Mouse (Mus musculus): Measurements from ENCODE around the gene 4933407L21Rik.
"Not testable (repeated sequence)": the region's sequence is repeated elsewhere in the genome, so short reads cannot be mapped to it uniquely, and the experiment has no call there.

The 4933407L21Rik gene

GRCm38 (mm10) chr1:85959889-85960276, 31.6 kb downstream of the 4933407L21Rik start:
- peak; percentile 71 for DNase-seq (ENCODE audit: low spot score)

DNA sequence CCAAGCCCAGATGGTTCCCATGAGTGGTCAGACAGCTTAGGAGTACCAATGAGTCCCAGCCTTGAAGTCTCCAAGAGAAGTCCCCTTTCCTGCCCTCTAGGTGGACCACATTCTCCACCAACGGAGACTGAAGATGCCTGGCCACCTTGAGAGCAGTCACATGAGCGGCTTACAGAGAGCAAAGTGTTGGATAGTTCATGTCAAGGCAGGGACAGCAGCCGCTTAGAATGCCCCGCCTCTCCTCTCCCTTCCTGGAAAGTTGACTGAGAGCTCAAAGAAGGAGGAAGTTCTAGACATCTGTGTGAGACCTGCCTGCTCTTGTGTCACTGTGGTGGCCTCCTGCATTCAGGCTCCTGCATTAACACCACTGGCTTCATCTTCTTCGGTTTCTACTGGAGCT, 32.6 kb downstream of the 4933407L21Rik start, which contains the start of gene Gpr55:
Gene Gpr55 (minus strand): TSS at position 135 of the 400 bp plus-strand sequence.
- DNase-seq (ENCODE audit: low spot score) = peak; percentile 67

DNA sequence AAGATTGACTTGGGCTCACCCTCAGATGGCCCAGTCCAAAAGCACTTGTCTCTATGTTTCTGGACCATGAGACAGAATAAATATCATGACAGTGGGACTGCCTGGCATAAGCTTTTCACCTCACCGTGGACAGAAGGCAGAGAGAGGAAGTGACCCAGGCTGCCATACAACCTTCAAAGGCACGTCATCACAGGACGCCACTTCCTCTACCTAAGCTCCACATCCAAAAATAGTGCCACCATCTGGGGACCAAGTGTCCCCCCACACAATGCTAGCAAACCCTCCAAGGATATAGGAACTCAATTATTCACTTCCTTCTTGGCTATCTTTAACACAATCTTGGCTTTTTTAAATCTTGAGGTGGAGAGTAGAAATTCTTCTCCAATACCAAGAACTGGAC, 33.8 kb downstream of the 4933407L21Rik start:
- no peak for DNase-seq (ENCODE audit: low spot score)

- no peak for DNase-seq (ENCODE audit: low spot score)
These were observed 37.6 kb downstream of the 4933407L21Rik start for GRCm38 (mm10) chr1:85965856-85966255.

GRCm38 (mm10) chr1:85969081-85969480, 40.8 kb downstream of the 4933407L21Rik start:
- no peak for DNase-seq (ENCODE audit: low spot score)

DNA sequence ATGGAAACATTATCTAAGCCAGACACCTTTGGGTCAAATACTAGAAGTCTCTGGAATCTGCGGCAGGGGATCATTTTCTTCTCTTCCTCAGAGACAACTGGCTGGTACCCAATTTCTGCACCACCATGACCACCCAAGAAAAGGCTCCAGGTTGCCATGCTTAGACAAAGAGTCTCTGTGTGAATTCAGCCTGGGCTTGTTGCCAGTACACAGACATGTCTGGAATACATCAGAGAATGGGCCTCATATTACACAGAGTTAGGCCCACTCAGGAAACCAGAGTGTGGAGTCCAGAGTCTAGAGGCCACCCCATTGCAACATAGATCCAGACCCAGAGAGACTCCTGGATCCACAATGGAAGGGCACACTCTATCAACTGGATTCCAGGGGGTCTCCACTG, 41.2 kb downstream of the 4933407L21Rik start:
- no peak for DNase-seq (ENCODE audit: low spot score)

GRCm38 (mm10) chr1:85971070-85971469, 42.8 kb downstream of the 4933407L21Rik start:
- DNase-seq (ENCODE audit: low spot score) = no peak

GRCm38 (mm10) chr1:85972341-85972740, 44.1 kb downstream of the 4933407L21Rik start:
- DNase-seq (ENCODE audit: low spot score) = no peak

DNA sequence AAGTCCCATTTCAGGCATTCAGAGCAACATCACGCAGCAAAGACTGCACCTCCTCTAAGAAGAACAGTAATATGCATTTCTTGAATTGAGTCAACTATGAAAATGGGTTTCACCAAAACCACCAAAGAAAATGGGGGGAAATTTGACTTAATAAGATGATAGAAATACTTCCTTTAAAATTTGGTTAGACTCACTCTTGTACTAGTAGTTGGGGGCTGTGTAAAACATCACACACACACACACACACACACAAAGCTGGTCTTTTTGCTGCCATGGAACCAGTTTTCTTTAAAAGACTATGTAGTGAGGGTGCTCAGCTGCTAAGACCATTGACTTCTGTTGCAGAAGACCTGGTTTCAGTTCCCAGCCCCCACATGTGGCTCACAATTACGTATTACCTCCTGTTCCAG, 45.2 kb downstream of the 4933407L21Rik start:
- DNase-seq (ENCODE audit: low spot score) = no peak

DNA sequence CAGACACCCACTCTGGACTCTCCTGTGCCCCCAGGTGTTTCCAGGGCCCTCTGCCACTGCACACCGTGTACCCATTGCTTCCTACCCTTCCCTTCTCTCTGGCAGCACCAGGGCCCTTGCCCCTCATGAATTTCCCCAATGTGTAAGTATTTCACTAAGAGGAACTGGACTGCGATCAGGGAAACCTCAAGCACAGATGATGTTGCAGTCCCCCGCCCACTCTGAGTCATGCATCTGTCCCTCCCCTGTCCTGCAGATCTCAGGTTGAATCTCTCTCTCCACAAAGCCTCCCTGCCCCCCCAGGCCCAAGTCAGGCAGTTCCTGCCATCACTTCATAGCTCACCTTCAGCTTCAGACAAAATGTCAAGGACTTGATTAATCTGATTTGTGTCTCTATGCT, 49.4 kb downstream of the 4933407L21Rik start:
- no peak for DNase-seq (ENCODE audit: low spot score)

DNA sequence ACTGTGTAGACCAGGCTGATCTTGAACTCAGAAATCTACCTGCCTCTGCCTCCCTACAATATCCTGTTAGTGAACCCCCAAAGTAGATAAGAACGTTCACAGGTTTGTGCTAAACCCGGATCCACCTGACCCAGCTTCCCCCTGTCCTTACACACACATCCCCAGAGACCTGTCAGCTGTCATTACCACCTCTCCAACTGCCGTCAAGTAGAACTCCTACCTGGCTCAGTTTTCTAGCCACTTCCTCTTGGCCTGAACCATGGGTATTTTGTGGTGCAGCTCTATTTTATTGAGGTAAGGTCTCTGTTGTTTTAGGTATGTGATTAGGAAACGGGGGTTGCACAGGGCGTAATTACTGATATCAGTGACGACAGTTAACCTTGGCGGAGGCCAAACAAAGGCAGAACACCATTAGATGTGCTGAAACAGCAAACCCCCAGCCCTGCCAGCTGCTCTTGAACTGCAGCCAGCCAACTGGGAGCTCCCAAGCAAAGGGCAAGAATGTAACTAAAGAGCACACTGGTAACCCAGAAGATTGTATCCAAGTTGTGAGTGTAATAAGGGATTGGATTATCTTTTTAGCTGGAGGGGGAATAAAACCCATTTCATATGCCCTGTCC, 53.6 kb downstream of the 4933407L21Rik start:
- DNase-seq (ENCODE audit: low spot score) = no peak

DNA sequence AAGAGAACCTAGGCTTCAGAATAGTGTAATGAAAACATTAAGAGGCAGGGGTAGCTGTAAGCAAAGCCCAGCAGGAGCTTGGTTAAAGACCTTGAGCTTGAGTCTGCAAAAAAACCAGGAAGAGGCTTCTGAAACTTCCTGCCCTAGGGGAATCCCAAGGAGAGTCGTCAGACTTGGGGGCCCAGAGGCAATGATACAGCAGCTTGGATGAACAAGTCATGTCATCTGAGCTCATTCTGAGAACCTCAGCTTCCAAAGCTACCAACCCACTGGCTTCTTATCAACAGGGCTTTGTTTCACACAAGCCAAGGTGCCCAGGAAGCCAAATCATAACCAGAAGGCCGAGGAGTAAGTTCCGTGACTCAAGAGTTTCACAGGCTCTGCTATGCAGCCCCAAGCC, 57.5 kb downstream of the 4933407L21Rik start:
- no peak for DNase-seq (ENCODE audit: low spot score)

GRCm38 (mm10) chr1:85988351-85988750, 60.1 kb downstream of the 4933407L21Rik start:
- no peak for DNase-seq (ENCODE audit: low spot score)

DNA sequence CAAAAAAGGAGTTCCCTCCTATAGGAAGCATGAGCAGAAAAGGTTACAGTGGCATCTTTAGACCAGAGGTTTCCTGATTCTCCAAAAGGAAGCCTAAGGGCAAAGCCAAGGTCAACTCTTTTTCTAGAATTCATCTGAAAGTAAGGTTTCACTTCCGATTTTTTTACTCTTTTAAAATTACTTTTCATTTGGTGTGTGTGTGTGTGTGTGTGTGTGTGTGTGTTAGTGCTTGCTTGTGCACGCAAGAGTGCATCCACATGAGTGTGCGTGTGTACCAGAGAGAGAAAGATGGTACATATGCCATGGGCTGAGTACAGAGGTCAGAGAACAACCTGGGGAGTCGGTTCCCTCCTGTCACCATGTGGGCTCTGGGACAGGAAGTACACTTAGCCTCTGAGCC, 60.6 kb downstream of the 4933407L21Rik start:
- DNase-seq (ENCODE audit: low spot score) = not testable (repeated sequence)
